Mouse (Mus musculus) heart, postnatal 0 days (tissue): ENCODE measurements around the gene Anks1.

ENCODE experiments used
- CTCF ChIP-seq: IDR thresholded peaks from 2 replicates; pipeline ENCODE4 v1.5.1; 2016; ENCODE audit warnings: antibody characterized with exemption, control low read depth, low read depth
- EP300 ChIP-seq: IDR thresholded peaks from 2 replicates; pipeline ENCODE4 v1.6.1; 2016; ENCODE audit warnings: antibody characterized with exemption, low read depth

DNA sequence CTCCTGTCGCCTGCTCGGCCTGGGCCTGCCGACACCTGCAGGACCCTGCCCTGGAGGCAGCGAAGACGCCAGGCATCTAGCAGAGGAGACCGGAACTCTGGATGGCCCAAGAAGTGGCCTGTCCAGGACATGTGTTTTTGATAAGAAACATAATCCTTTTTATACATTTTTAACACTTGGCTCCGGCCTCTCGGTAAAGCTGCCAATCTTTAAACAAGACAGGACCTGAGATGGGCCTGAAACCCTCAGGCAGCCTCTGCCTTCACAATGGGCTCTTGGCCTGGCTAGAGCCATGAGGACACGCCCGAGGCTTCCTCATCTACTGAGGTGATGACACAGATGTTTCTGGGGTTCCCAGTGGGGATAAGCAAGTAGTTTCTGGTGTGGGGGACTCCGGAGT lies 151.6 kb downstream of the Anks1 start:
- no peak for TF ChIP-seq EP300
- no peak for TF ChIP-seq CTCF
